In the genomic region with DNA sequence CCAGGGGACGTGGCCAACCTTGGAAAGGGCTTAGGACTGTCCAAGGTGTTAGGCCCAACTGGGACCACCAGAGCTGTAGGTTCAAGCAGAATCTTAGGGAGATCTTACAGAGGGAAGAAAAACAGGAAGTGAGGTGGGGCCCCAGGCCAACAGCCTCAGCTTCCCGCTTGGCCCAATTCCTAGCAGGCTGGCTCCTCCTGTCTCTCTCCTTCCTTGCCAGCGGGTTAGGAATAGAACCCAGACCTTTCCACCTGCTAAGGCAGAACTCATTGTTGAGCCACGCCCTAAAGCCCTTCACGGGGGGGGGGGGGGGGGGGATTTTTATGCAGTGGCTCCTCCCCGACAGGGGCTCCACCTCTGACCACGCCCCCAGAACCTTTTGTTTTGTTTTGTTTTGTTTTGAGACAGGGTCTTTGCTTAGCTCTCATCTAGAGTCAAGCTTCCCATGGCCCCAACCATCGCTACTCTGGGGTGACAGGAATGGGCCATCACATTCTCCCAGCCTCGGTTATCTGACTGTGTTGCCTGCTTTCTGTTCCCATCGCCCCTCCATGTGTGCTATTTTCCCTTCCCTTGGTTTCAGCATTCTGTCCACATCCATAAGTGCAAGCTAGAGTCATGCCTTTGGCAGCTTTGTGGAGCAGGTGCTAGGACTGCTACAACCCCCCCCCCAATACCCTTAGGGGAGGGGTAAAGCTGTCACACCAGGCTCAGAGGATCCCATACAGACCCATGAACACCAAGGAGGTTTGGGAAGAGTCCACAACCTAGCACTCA, we compare ENCODE assay signal across 8 mouse cellular contexts. TPM values are rescaled to one million over a fixed set of nuclear protein-coding genes. Genes with fewer than 3 reads are reported as not detected.
DNase-seq lines count a peak whose midpoint lies in the region; ATAC-seq and TF ChIP-seq lines count a peak whose summit lies in the region.

No protein-coding gene starts in this region.

- no peak overlapping the region for H3K4me3 ChIP-seq in left cerebral cortex, adult 2 months
- H3K4me3 ChIP-seq in hindbrain, embryonic 10.5 days, result peak overlapping the region; percentile 100; the same call in 1 of the 2 replicates
- H3K4me3 ChIP-seq in liver, embryonic 13.5 days (replicated peaks), result peak overlapping the region; percentile 94

- peak overlapping the region; percentile 100 for H3K27ac ChIP-seq in left cerebral cortex, adult 2 months
- peak overlapping the region; percentile 96 for H3K27ac ChIP-seq in hindbrain, embryonic 10.5 days
- peak overlapping the region; percentile 100 for H3K27ac ChIP-seq in liver, embryonic 13.5 days

- H3K9me3 ChIP-seq in hindbrain, embryonic 10.5 days, result no peaks in the 10 kb centered on the region
- H3K9me3 ChIP-seq in liver, embryonic 13.5 days (replicated peaks), result no peaks in the 10 kb centered on the region

- peaks cover 15% of the 10 kb centered on the region for H3K36me3 ChIP-seq in hindbrain, embryonic 10.5 days
- peaks cover 16% of the 10 kb centered on the region for H3K36me3 ChIP-seq in liver, embryonic 13.5 days
- no peaks in the 10 kb centered on the region for H3K36me3 ChIP-seq in splenic B cell, adult 2 months (ENCODE audit: control insufficient read depth, insufficient read depth, low read length, poor library complexity, severe bottlenecking)

- TF ChIP-seq CTCF in left cerebral cortex, adult 2 months (IDR thresholded peaks at IDR 0.05), result no peak

- no peaks in the 10 kb centered on the region for H3K27me3 ChIP-seq in hindbrain, embryonic 10.5 days (ENCODE audit: insufficient read depth, poor library complexity, severe bottlenecking)
- H3K27me3 ChIP-seq in liver, embryonic 13.5 days, result no peaks in the 10 kb centered on the region
- no peaks in the 10 kb centered on the region for H3K27me3 ChIP-seq in splenic B cell, adult 2 months (ENCODE audit: control insufficient read depth, insufficient read depth, low read length, poor library complexity, severe bottlenecking)

- H3K9ac ChIP-seq in liver, embryonic 13.5 days, result peak overlapping the region; percentile 94

- ATAC-seq in liver, embryonic 13.5 days (ENCODE audit: low read depth), result no peak

- WGBS in hindbrain, embryonic 10.5 days, result 54% methylated on average over 10 of the region's 10 CpGs
- 20% methylated on average over 9 of the region's 10 CpGs for WGBS in liver, embryonic 13.5 days (ENCODE audit: insufficient replicate concordance)

- H3K4me1 ChIP-seq in hindbrain, embryonic 10.5 days (replicated peaks), result peaks cover 57% of the 10 kb centered on the region
- peaks cover 68% of the 10 kb centered on the region for H3K4me1 ChIP-seq in liver, embryonic 13.5 days (replicated peaks)

- H3K4me2 ChIP-seq in liver, embryonic 13.5 days, result peak overlapping the region; percentile 98

- DNase-seq in left cerebral cortex, adult 2 months (ENCODE audit: extremely low spot score in 1 of 2, low spot score in 2 of 2), result no peak
- no peak for DNase-seq in left cerebral cortex, adult 11 months (ENCODE audit: low spot score)
- DNase-seq in brain, adult 2 months (ENCODE audit: low read depth, low spot score), result peak; percentile 60
- DNase-seq in hindbrain, embryonic 10.5 days (ENCODE audit: low spot score), result no peak
- DNase-seq in liver, embryonic 13.5 days, result no peak
- DNase-seq in splenic B cell, adult 2 months (ENCODE audit: low read depth, low spot score), result peak; percentile 55
- DNase-seq in ovary, adult 18-20 months (ENCODE audit: low spot score), result no peak
- no peak for DNase-seq in embryo, embryonic 10.5 days (ENCODE audit: low spot score)

- intact Hi-C loops in left cerebral cortex, adult 2 months (cut with DNase I), result loop anchor here (5.0 kb wide), 1 partner anchor 101 kb away; a partner anchor contains a TSS

RNA-seq across cellular contexts. Expression of a gene that starts 0.9 kb away (rescaled TPM):
- total RNA-seq in left cerebral cortex, adult 2 months (2021), result 10 to 100 TPM; 42.8 to 48.8 TPM
- 93.2 and 97.8 TPM in 2 replicates for polyA plus RNA-seq in hindbrain, embryonic 10.5 days (2016; fragmentation: Nextera tagmentation; extraction: Ambion mirVana)
- polyA plus RNA-seq in liver, embryonic 13.5 days (2015; fragmentation: Nextera tagmentation; extraction: Ambion mirVana), result 71.4 and 73.8 TPM in 2 replicates

RNA-seq across cellular contexts. Expression of a gene that starts 21.9 kb away (rescaled TPM):
- total RNA-seq in left cerebral cortex, adult 2 months (2021), result 10 to 100 TPM; 85.1 to 96.7 TPM
- polyA plus RNA-seq in hindbrain, embryonic 10.5 days (2016; fragmentation: Nextera tagmentation; extraction: Ambion mirVana), result 77.0 and 77.1 TPM in 2 replicates
- polyA plus RNA-seq in liver, embryonic 13.5 days (2015; fragmentation: Nextera tagmentation; extraction: Ambion mirVana), result 11.5 and 12.7 TPM in 2 replicates

RNA-seq across cellular contexts. Expression of a gene that starts 23.0 kb away (rescaled TPM):
- total RNA-seq in left cerebral cortex, adult 2 months (2021), result 10 to 100 TPM; 13.6 to 15.5 TPM
- 68.8 and 77.2 TPM in 2 replicates for polyA plus RNA-seq in hindbrain, embryonic 10.5 days (2016; fragmentation: Nextera tagmentation; extraction: Ambion mirVana)
- 31.6 and 38.5 TPM in 2 replicates for polyA plus RNA-seq in liver, embryonic 13.5 days (2015; fragmentation: Nextera tagmentation; extraction: Ambion mirVana)

RNA-seq across cellular contexts. Expression of a gene that starts 23.2 kb away (rescaled TPM):
- 10 to 100 TPM; 45.0 to 46.0 TPM for total RNA-seq in left cerebral cortex, adult 2 months (2021)
- polyA plus RNA-seq in hindbrain, embryonic 10.5 days (2016; fragmentation: Nextera tagmentation; extraction: Ambion mirVana), result 13.7 and 18.7 TPM in 2 replicates
- polyA plus RNA-seq in liver, embryonic 13.5 days (2015; fragmentation: Nextera tagmentation; extraction: Ambion mirVana), result 6.1 and 7.5 TPM in 2 replicates

RNA-seq across cellular contexts. Expression of a gene that starts 56.2 kb away (rescaled TPM):
- total RNA-seq in left cerebral cortex, adult 2 months (2021), result 100 to 1,000 TPM; 244 to 251 TPM
- polyA plus RNA-seq in hindbrain, embryonic 10.5 days (2016; fragmentation: Nextera tagmentation; extraction: Ambion mirVana), result 169 and 180 TPM in 2 replicates
- 46.0 and 51.1 TPM in 2 replicates for polyA plus RNA-seq in liver, embryonic 13.5 days (2015; fragmentation: Nextera tagmentation; extraction: Ambion mirVana)

Comparison
In these comparisons a context has a peak if more than half of its experiments do, and no peak if none do; other contexts are left out.
1. DNase-seq: peak in brain, adult 2 months (single experiment) and splenic B cell, adult 2 months (single experiment); none in left cerebral cortex, adult 2 months (0 of 2), left cerebral cortex, adult 11 months (single experiment), hindbrain, embryonic 10.5 days (single experiment), liver, embryonic 13.5 days (single experiment), ovary, adult 18-20 months (single experiment) and embryo, embryonic 10.5 days (single experiment).
2. Peak in every context shown above with its lines, with median percentiles within 50 percentile points of each other: H3K27ac ChIP-seq.